Mouse (Mus musculus) left cerebral cortex, postnatal 25 days (tissue): ENCODE measurements around the gene Ldhd. TPM values are rescaled to one million over a fixed set of nuclear protein-coding genes. Genes with fewer than 3 reads are reported as not detected.
A peak's percentile ranks its signal among the peaks of the same experiment; 100 is the strongest.

Experiments used
- DNase-seq, 2 experiments: peaks; one replicate each; pipeline ENCODE4 v3.0.0; 2022; ENCODE audit warnings: low spot score in 2 of 2, mixed read lengths in 1 of 2
- intact Hi-C: fragments of 180-260 bp; cut with DNase I; formaldehyde crosslinking; loops from one replicate; pipeline ENCODE4 v1.15.1; 2025
- total RNA-seq, 2 experiments: library from RNA; stranded (reverse); gene quantifications; 2 replicates each; pipeline ENCODE4 v1.2.3; 2021

Ldhd gene
- total RNA-seq, 2 experiments from 2014 or later = 6.8 to 7.7 TPM

DNA sequence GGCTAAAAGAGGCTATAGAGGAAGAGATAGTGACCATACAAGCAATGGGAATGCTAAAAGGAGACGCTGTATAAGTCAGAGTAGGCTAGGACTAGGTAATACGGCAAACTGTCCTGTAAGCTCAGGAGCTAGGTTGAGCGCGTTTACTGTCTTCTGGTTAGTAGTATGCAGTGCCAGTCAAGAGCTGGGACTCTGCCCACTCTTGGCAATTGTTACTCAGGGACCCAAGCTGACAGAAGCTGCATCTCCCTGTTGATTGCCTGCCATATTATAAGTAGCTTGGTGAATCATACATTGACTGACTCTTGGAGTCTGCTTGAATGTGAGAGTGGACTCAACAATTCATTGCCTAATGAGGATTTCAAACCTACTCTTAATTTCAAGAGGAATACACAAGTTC is 28.1 kb downstream of the Ldhd start:
- intact Hi-C loops = no loop called here
- peak in 1 of 2 experiments; percentile 72 for DNase-seq

- no peak for DNase-seq
- intact Hi-C loops = no loop called here
These were observed 30.3 kb downstream of the Ldhd start for GRCm38 (mm10) chr8:111599707-111600444.

DNA sequence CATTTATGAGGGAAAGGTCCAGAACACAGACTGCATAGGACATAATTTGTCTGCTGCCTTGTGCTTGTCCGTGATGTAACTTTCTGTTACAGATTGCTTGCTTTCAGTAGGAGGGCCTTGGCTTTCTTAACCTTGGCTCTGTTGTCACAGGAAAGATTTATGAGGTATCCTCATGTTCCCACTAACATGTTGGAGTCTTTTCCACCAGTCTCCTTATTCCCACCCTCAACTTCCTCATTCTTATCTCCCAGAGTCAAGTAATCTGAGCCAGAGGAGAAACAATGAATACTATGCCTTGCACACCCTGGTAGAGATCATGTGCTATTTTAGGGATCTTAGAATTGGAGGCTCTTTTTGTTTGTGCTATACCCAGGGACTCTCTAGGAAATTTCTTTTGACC is 32.9 kb downstream of the Ldhd start:
- DNase-seq = no peak
- intact Hi-C loops = no loop called here

DNA sequence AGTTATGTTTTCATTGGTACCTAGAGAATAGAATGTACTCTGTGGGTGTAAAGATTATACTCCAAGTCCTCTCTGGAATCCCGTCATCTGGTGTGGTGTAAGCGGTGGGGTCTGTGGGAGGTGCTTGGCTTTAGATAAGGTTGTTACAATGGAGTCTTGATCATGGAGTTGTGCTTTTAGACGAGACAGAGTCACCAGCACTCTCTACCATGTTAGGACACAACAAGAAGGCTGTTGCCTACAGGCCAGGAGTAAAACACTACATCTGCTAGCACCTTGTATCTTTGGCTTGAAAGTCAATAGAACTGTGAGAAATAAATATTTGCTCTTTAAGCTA is 33.7 kb downstream of the Ldhd start:
- intact Hi-C loops = no loop called here
- DNase-seq = no peak

DNA sequence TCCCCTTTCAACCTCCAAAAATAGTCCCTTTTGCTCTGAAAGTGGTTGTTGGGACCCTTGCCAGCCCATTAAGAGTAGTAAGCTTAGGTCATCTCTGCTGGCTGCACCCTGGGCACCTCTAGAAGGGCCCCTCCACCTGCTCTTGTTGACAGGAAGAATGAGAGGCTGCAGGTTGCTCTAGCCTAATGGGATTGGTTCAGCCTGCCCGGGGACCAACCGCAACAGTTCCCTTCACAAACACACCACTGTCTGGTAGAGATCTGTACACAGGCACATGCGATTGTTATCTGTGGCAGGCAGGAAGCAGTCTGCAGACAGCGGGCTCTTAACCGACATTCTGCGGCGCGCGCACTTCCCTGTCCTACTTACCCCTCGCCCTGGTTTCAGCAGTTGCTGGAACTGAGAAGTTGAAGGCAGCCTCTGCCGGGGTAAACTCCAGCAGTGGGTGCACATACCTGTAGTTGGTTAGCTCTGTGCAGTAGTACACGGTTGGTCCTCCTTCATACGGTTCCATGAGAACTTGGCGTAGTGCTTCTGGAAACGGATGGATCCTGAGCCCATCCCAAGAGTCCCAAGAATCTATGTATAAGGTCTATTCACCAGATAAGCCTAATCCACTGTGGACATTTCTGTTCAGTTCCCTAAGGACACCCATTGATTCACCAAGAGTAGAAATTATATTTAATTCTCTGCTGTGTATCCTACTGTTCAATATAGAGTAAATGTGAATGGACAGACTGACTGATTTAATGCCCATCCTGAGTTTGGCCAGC is 34.3 kb downstream of the Ldhd start:
- DNase-seq = peak; percentile 34 to 36
- intact Hi-C loops = no loop called here

- intact Hi-C loops = no loop called here
These were observed 35.2 kb downstream of the Ldhd start for GRCm38 (mm10) chr8:111594951-111595350.

GRCm38 (mm10) chr8:111594044-111594840 is 35.9 kb downstream of the Ldhd start:
- intact Hi-C loops = no loop called here
- no peak for DNase-seq

More at GRCm38 (mm10) chr8:111594951-111595350, 35.2 kb downstream of the Ldhd start:
- DNase-seq = no peak

DNA sequence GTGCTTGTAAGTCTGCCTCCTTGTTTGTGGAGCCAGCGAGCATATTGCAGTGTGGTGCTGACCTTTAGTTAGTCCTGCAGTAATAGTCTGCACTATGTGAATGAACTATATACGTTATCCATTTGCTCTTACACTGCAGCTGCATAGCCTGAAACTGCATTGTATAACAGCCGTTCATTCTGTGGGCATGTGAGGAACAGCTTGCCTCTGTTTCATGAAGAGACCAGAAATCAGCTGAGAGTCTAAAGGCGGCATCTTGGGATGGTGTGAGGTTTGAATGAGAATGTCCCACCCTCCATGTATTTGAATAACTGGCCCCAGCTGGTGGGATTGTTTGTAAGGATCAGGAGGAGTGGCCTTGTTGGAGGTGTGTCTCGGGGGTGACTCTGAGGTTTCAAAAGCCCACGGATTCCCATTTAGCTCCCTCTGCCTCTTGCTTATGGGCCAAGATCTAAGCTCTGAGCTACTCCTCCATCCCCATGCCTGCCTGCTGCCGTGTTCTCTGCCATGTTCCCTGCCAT is 37.7 kb downstream of the Ldhd start:
- intact Hi-C loops = no loop called here
- DNase-seq = peak; percentile 31 to 76

DNA sequence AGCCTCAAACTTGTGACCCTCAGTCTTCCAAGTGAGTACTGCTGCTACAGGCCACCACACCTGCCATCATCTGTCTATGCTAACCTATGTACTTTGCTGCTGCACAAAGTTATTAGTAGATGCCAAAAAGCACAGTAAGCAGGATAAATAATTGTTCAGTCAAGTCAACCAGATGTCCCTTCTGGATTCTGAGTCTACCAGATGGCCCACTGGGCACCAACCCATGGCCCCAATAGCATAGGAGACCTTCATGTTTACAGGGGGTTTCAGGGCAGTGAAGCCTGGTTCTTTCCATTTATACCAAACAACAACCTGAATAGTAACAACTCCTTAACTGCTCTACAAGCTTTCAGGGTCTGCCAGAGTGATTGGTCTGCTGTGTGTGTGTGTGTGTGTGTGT is 39.0 kb downstream of the Ldhd start:
- no peak for DNase-seq
- intact Hi-C loops = no loop called here

GRCm38 (mm10) chr8:111590214-111590613 is 40.0 kb downstream of the Ldhd start:
- no peak for DNase-seq
- intact Hi-C loops = no loop called here

- intact Hi-C loops = no loop called here
- no peak for DNase-seq
These were observed 41.8 kb downstream of the Ldhd start for GRCm38 (mm10) chr8:111588336-111588735.

DNA sequence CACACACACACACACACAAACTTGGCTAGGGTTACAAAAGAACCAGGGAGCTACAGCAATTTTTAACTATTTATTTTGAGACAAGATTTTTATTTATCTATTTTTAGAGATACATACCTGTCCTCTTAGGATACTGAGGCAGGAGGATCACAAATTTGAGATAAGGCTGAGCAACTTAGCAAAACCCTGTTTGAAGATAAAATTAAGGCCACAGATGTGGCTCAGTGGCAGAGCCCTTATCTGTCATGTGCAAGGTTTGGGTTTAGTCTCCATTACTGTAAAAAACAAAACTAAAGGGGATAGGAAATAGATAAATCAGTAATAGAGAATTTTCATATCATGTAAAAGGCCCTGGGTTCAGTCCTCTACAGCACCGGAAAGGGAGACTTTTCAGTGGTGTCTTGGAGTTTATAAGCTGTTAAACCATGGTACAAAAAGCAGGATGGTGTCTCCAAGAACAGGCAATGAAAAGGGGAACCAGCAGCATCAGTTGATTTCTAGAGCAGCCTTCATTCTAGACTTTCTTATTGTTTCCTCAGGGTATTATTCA is 42.6 kb downstream of the Ldhd start:
- DNase-seq = no peak
- intact Hi-C loops = no loop called here

GRCm38 (mm10) chr8:111584946-111585345 is 45.2 kb downstream of the Ldhd start:
- intact Hi-C loops = no loop called here
- no peak for DNase-seq

DNA sequence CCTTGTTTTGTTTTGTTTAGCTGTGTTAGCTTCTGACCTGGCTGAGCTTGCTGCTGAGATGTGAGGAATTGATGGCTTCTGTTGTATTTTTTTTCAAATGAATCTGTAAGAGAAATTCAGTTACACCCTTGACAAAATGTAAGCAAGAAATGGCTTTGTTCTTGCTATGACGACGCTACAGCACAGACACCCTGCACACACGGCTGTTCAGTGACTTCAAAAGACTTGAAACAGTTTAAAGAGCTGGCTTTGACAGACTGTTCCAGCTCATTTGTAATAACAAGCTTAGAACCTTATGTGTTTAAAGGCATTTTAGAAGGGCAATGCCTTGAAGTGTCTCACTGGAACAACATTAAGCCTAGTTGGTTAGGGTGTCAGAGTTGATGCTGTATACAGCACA is 47.8 kb downstream of the Ldhd start:
- intact Hi-C loops = no loop called here
- no peak for DNase-seq

DNA sequence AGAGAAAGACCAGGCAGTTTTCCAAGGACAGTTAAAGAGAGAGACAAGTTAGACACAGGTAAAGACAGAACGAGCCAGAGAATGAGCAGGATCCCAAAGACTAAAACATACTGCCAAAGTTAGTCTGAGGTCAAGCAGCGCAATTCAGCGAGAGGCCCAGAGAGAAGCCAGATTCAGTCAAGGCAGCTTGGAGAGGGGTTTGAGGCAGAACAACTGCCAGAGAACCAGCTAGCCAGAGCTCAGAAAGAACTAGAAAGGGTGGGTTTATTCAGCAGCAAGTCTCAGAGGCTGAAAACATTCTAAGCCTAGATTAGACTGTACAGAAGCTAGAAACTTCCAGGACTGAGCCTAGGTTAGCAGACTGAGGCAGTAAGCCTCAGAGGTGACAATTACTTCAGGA is 49.9 kb downstream of the Ldhd start:
- intact Hi-C loops = no loop called here
- no peak for DNase-seq

DNA sequence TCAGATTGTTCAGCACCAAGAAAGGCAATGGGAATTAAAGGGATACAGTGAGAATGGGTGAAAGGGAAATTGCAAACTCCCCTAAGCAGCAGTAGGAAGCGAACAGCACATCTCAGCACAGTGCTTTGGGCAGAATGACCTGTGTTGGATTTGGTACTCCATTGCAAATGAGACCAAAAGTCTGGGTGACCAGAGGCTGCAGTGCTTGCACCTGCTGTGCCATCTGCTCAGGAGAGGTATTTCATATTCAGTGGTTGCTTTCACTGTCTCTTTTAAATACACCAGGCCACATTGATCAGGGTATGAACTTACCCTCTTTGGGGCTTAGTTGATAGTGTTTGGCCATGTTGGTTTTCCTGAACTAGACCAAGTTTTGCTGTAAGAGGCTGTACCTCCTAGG is 50.9 kb downstream of the Ldhd start:
- DNase-seq = no peak
- intact Hi-C loops = no loop called here

GRCm38 (mm10) chr8:111577880-111578533 is 52.2 kb downstream of the Ldhd start:
- intact Hi-C loops = no loop called here
- no peak for DNase-seq

DNA sequence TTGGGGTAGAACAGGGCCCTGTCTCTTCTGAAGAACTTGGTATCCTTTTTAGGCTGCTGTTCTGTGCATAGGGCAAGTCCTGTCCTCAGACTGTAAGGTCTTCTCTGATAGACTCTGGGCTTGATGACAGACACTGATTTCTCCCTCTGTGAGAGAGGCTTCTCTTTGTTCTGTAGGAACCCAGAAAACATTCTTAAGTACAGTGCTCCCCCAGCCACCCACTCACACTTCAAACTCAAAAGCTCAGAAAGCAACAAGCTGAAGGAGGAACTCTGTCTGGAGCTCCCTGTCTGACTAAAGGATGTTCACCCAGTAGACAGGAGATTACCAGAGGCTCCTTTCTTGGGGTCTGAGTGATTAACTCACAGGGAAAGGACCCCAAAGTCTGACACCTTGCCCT is 53.7 kb downstream of the Ldhd start:
- peak in 1 of 2 experiments; percentile 63 for DNase-seq
- intact Hi-C loops = no loop called here

DNA sequence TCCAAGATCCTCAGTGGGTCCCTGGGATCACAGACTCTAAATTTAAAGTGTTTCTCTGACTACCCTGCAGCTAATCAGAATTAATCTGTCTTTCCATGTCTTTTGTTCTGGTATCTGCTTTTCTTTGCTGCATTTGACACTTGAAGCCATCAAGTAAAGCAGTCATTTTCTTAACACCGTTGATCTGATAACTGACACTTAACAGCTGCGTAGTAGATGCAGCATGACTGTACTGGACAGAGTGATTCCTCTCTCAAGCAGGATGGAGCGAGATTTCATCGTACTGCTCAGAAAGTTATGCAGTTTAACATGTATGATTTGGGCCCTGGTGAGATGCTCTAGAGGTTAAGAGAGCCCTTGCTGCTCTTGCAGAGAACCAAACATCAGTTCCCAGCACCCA is 54.7 kb downstream of the Ldhd start:
- intact Hi-C loops = no loop called here
- DNase-seq = no peak

DNA sequence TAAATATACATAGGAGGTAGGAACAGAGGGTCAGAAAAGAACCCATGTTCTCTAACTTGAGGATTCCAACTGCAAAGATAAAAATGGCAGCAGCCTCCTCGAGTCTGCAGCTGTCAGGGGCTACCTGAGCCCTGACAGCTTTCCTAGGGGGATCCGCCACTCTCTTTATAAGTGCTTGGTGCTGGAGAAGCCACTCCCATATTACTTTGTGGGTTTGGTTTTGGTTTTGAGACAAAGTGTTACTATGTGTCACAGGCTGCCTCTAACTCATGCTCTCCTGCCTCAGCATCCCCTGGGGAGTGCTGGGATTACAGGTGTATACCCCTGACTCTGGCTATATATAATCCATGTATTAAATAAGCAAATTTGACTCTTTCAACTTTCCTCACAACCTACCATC is 56.2 kb downstream of the Ldhd start:
- intact Hi-C loops = no loop called here

More for the DNA sequence above, 56.2 kb downstream of the Ldhd start:
- DNase-seq = no peak
